Mouse (Mus musculus) splenic B cell, adult 2 months (primary cell): Measurements from ENCODE around the gene Ankrd44.

Experiments used
- DNase-seq: peaks from one replicate; pipeline ENCODE4 v3.0.0-alpha.2; 2011; ENCODE audit warnings: low read depth, low spot score
- H3K27me3 ChIP-seq: 2 replicates; pipeline ENCODE4 v1.6.1; 2012; ENCODE audit warnings: mild to moderate bottlenecking, low read length, moderate library complexity, mixed read lengths; ENCODE audit not compliant: control insufficient read depth, poor library complexity, insufficient read depth, severe bottlenecking
- H3K36me3 ChIP-seq: 2 replicates; pipeline ENCODE4 v1.6.1; 2012; ENCODE audit warnings: mild to moderate bottlenecking, low read length, moderate library complexity, mixed read lengths; ENCODE audit not compliant: control insufficient read depth, poor library complexity, insufficient read depth, severe bottlenecking

Ankrd44 gene

DNA sequence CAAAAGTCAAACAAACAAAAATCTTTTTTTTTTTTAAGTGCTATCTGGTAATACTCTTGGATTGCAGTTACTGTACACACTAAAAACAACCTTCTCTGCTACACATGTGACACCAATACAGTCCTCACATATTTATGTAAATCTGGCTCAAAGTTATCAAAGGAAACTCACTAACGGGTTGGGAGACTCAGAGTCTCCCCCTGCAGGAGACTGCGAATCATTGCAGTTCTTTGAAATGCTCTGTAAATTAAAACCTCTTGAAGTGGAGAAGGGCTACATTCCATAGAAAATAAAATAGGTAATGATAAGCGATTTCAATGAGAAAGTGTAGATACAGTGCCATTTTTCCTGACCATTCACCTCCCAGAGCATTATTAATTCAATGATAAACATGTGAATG is 219.6 kb downstream of the Ankrd44 start:
- H3K36me3 ChIP-seq, result peaks cover 2% of the 10 kb centered on the region; the same call in 1 of the 2 replicates
- no peaks in the 10 kb centered on the region for H3K27me3 ChIP-seq
- DNase-seq, result peak; percentile 58

DNA sequence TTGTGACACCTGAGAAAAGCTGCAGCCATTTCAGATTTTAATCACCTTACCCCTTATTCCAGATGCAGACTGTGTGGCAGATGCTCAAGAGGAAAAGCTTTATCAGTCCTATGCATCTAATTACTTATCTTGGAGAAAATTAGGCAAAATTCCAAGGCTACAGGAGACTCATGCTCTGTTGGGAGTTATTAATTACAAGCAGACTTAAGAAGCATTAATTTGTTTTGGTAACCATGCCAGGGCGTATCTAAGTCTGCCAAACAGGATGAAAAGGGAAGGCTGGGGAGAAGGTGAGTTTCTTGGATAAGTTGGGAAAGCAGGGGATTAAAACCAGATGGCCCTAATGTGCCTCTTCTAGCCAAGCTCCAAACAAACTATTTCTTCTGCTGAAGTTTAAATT is 222.7 kb downstream of the Ankrd44 start:
- peaks cover 2% of the 10 kb centered on the region; the same call in 1 of the 2 replicates for H3K36me3 ChIP-seq
- DNase-seq, result no peak
- H3K27me3 ChIP-seq, result no peaks in the 10 kb centered on the region

DNA sequence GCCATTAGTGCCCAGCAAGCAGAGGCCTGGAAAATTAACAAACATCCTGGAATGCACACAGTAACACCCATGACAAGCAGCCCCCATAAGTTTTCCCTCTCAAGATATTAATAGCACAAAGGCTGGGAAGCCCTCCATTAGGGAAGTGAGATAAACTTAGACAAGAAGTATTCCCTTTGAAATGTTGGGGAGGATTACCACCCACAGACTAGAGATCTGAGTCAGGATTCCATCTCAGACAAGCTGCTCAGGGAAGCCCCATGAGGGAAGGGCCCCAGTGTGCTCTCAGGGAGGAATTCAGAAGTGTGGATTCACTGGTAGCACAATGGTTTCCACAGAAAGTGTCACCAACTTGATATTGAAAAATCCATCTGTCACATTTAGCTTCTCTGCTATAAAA is 223.3 kb downstream of the Ankrd44 start:
- no peak for DNase-seq
- peaks cover 2% of the 10 kb centered on the region; the same call in 1 of the 2 replicates for H3K36me3 ChIP-seq

DNA sequence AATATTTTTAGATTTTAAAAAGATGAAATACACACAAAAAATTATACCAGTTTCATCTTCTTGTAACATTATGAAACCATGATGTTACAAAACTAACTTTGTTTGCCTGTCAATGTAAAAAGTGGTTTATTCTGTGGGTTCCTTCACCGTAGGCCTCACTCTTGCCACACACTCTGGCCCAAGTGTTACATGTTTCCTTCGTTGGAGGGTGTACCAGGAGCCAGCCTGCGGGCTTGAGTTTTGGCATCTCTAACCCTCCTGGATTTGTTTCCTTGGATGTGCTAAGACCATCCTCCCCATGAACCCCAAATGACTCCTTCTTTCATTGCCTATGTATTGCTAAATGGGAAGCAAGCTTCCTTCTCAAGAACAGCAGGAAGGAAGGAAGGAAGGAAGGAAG is 230.8 kb downstream of the Ankrd44 start:
- DNase-seq, result no peak
- Histone ChIP-seq H3K36me3 (peaks cover 4% of the 10 kb centered on the region; the same call in 1 of the 2 replicates), H3K27me3 (no peaks in the 10 kb centered on the region)

More for the DNA sequence above, 223.3 kb downstream of the Ankrd44 start:
- H3K27me3 ChIP-seq, result no peaks in the 10 kb centered on the region

GRCm38 (mm10) chr1:54691824-54692223 is 234.4 kb downstream of the Ankrd44 start:
- peaks cover 4% of the 10 kb centered on the region; the same call in 1 of the 2 replicates for H3K36me3 ChIP-seq
- DNase-seq, result no peak
- H3K27me3 ChIP-seq, result no peaks in the 10 kb centered on the region

DNA sequence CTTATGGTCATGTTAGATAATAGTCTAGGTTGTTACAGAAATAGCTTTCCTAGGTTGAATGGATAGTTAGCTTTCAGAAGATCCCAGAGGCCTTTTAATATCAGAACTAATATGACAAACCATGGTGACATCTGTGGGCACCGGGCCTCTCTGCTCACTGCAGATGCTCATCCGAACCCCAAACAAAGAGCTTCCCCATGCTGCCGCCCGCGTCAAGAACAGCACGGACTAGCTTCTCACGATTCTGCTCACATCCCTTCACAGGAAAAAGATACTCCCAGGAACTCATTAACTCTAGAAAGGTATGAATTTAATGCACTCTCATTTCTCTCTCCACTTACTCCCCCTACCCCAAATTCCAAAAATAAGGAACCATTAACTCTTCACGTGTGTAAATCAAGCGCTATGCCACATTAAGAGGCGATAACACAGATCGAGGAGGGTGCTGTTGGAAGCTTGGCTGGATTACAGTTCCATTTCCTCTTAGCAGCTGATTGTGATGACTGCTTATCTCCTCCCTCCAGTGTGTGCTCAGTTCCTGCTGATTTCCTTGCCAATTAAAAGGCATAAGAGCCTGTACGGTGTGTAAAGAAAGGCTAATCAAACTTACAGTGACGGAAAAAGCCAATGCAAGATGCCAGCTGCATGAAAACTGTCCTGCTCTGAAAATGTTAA is 235.8 kb downstream of the Ankrd44 start:
- no peak for DNase-seq
- no peaks in the 10 kb centered on the region for H3K27me3 ChIP-seq
- peaks cover 6% of the 10 kb centered on the region for H3K36me3 ChIP-seq

DNA sequence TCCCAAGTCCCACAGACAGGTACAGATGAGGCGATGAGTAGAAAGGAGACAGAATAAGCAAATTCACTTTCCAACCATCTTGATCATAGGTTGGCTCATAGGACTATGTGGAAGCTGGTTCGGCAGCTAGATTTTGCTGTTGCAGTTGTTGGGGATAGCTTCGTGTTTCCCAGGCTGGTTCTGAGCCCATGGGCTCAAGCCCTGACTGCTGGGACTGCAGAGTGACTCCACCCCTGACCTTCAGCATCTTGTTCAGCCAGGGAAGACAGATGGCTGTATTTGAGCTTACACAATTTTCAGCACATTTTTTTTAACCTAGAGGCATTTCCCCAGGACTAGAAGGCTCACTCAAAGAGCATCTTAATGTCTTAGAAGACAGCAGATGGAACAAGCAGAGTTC is 237.7 kb downstream of the Ankrd44 start:
- Histone ChIP-seq H3K36me3 (peaks cover 2% of the 10 kb centered on the region), H3K27me3 (no peaks in the 10 kb centered on the region)
- DNase-seq, result no peak

DNA sequence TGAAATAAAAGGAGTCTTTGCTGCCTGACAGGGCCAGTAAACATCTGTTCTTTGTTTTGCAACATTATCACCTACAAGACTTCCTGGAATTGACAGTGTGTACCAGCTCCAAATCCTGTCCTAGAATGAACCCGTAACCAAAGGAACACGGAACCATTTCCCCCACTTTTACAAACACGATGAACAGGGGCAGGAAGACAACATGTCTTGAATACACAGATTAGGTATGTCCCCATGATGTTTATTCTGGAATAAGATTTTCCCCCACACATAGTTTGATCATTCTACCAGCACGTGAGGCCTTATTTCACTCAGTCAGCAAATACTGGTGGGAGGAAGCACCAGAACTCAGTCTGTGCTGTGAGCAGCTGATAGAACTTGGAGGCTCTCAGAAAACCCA is 241.9 kb downstream of the Ankrd44 start:
- Histone ChIP-seq H3K36me3 (peaks cover 5% of the 10 kb centered on the region; the same call in 1 of the 2 replicates), H3K27me3 (no peaks in the 10 kb centered on the region)
- no peak for DNase-seq

DNA sequence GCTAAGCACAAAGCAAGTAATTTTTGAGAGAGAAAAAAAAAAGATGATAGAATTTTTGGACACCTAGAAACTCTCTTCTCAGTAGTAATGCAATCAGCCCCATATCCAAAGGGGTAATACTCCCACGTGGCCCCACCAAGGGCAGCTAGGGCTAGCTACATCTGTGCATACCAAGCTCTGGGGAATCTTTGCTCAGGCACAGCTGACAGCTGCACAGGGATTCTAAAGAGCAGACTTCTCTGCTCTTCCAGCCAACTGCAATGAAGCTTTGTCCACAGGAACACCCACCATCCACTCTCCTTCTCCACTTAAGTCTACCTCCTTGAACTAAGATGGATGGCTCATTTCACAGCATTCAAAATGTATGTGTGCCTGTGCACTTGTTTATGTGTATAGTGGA is 246.6 kb downstream of the Ankrd44 start:
- Histone ChIP-seq H3K27me3 (no peaks in the 10 kb centered on the region), H3K36me3 (peaks cover 7% of the 10 kb centered on the region)
- DNase-seq, result no peak

- no peak for DNase-seq
- peaks cover 7% of the 10 kb centered on the region for H3K36me3 ChIP-seq
- H3K27me3 ChIP-seq, result no peaks in the 10 kb centered on the region
These were observed 248.2 kb downstream of the Ankrd44 start for GRCm38 (mm10) chr1:54678037-54678436.

- DNase-seq, result no peak
- H3K27me3 ChIP-seq, result no peaks in the 10 kb centered on the region
- peaks cover 7% of the 10 kb centered on the region for H3K36me3 ChIP-seq
These were observed 250.7 kb downstream of the Ankrd44 start for GRCm38 (mm10) chr1:54675478-54675877.

DNA sequence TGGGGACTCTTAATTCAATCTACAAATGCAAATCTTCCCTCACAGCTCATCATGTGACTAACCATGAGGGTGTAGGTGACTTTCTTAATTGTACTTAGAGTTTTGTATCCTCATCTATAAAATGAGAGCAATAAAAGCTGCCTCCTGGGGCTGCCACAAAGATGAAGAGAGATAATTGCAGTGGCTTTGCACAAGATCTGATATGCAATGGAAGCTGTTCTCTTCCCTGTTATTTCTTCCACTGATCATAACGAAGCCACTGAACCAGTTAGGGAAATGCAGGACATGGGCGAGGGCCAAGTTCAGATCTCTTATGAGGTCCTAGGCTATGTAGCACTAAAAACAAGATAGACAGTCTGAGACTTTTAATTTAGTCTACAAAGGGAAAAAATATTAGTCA is 258.2 kb downstream of the Ankrd44 start:
- no peak for DNase-seq
- Histone ChIP-seq H3K27me3 (no peaks in the 10 kb centered on the region), H3K36me3 (peaks cover 17% of the 10 kb centered on the region)

GRCm38 (mm10) chr1:54665582-54666405 is 260.4 kb downstream of the Ankrd44 start:
- peak; percentile 88 for DNase-seq
- no peaks in the 10 kb centered on the region for H3K27me3 ChIP-seq
- peaks cover 33% of the 10 kb centered on the region for H3K36me3 ChIP-seq

DNA sequence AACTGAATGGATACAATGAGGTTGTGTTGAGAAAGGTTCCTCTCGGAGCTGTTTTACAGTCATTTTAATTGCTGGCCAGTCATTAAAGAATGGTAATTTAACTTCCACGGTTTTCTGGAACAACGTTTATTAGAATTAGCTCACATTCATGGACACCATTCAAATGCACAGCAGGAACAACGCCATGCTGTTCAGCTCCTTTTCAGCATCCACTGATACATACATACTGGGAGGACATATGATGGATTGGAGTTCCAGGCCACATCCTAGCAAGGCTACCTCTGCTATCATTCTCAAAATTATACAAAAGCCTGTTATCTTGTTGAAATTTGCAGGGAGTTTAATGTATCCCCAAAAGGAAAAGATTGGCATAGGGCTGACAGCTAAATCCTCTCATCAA is 261.1 kb downstream of the Ankrd44 start:
- Histone ChIP-seq H3K27me3 (no peaks in the 10 kb centered on the region), H3K36me3 (peaks cover 37% of the 10 kb centered on the region)
- no peak for DNase-seq

GRCm38 (mm10) chr1:54660674-54661073 is 265.5 kb downstream of the Ankrd44 start:
- no peak for DNase-seq
- Histone ChIP-seq H3K36me3 (peaks cover 51% of the 10 kb centered on the region), H3K27me3 (no peaks in the 10 kb centered on the region)
